Comparison of ENCODE assay signal across 21 mouse cellular contexts in the genomic region with DNA sequence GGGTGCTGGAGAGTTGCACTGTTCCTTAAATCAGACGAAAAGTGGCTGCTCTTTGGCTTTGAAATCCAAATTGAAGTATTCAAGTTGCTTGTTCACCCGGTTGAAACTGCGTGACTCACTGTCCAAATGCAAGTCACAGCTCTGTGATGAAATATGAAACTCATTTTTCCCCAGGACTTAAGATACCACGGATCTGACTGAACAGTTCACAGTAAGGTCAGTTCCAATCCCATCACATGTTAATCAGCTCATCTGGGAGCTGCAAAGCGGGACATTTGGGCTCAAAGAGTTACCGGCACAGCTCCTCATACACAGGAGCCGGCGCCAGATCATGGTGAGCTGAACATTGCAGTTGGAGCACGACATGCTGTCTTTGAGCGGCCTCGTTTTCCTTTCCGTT. TPM values are rescaled to one million over a fixed set of nuclear protein-coding genes. Genes with fewer than 3 reads are reported as not detected.
A peak's percentile ranks its signal among the peaks of the same experiment; 100 is the strongest.
DNase-seq lines count a peak whose midpoint lies in the region; ATAC-seq and TF ChIP-seq lines count a peak whose summit lies in the region.
"Had no signal": no experiment of that assay in that cellular context is flagged by ENCODE, and none has a peak within 500 bp of the region (broad histone marks: within the 10 kb centered on the region; RNA-seq: fewer than 3 reads in every experiment).

No protein-coding gene starts in this region.

- no peaks in the 10 kb centered on the region for H3K27me3 ChIP-seq in lung, embryonic 14.5 days (ENCODE audit: insufficient read depth, low read length)
- no peaks in the 10 kb centered on the region for H3K27me3 ChIP-seq in myocyte (ENCODE audit: control insufficient read depth, insufficient read depth, insufficient read length)
- H3K27me3 ChIP-seq in neural tube, embryonic 15.5 days (replicated peaks): no peaks in the 10 kb centered on the region
- H3K27me3 ChIP-seq: hindbrain, embryonic 13.5 days; intestine, embryonic 15.5 days; limb, embryonic 15.5 days; midbrain, embryonic 15.5 days had no signal

- 64% methylated on average over 12 of the region's 12 CpGs for WGBS in lung, embryonic 14.5 days
- 71% methylated on average over 12 of the region's 12 CpGs for WGBS in lung, adult 2 months
- WGBS in neural tube, embryonic 15.5 days: 86% methylated on average over 12 of the region's 12 CpGs

- no peak for TF ChIP-seq CTCF in lung, embryonic 14.5 days (IDR thresholded peaks at IDR 0.05; ENCODE audit: low read depth)
- no peak for TF ChIP-seq CTCF in lung, adult 2 months (IDR thresholded peaks at IDR 0.05; ENCODE audit: insufficient read depth, low read length)

- no peak overlapping the region for H3K9ac ChIP-seq in lung, embryonic 14.5 days
- H3K9ac ChIP-seq in neural tube, embryonic 15.5 days (replicated peaks): no peak overlapping the region
- H3K9ac ChIP-seq: heart, embryonic 15.5 days; hindbrain, embryonic 13.5 days; intestine, embryonic 15.5 days; limb, embryonic 15.5 days; midbrain, embryonic 15.5 days had no signal

- H3K27ac ChIP-seq in lung, embryonic 14.5 days (ENCODE audit: low read depth): no peak overlapping the region
- no peak overlapping the region for H3K27ac ChIP-seq in neural tube, embryonic 15.5 days (replicated peaks)
- H3K27ac ChIP-seq: heart, embryonic 15.5 days; hindbrain, embryonic 13.5 days; intestine, embryonic 15.5 days; kidney, postnatal 0 days; layer of hippocampus, adult 2 months; left cerebral cortex, adult 2 months; limb, embryonic 15.5 days; macrophage; midbrain, embryonic 15.5 days had no signal

- no peak for TF ChIP-seq POLR2A in lung, adult 2 months (IDR thresholded peaks at IDR 0.05; ENCODE audit: borderline replicate concordance, extremely low read depth, low read depth, low read length)
- no peak for TF ChIP-seq POLR2A in myocyte (IDR thresholded peaks at IDR 0.05; ENCODE audit: insufficient read length, low read depth)

- 0 out of 2 replicates have a peak, but pooled peaks have one; percentile 41 for ATAC-seq in lung, embryonic 14.5 days (ENCODE audit: insufficient read depth)
- ATAC-seq in neural tube, embryonic 15.5 days (ENCODE audit: low FRiP score): no peak
- no peak for ATAC-seq in erythroid progenitor cell, adult 5-6 weeks (replicated peaks; ENCODE audit: low FRiP score, poor library complexity, severe bottlenecking)
- ATAC-seq: intestine, embryonic 15.5 days; midbrain, embryonic 15.5 days had no signal

- H3K79me2 ChIP-seq in myocyte (ENCODE audit: control insufficient read depth, insufficient read depth): no peaks in the 10 kb centered on the region

- H3K36me3 ChIP-seq in lung, embryonic 14.5 days (ENCODE audit: insufficient read depth): no peaks in the 10 kb centered on the region
- no peaks in the 10 kb centered on the region for H3K36me3 ChIP-seq in myocyte (ENCODE audit: control insufficient read depth, insufficient read depth)
- no peaks in the 10 kb centered on the region for H3K36me3 ChIP-seq in neural tube, embryonic 15.5 days
- H3K36me3 ChIP-seq: heart, embryonic 15.5 days; hindbrain, embryonic 13.5 days; intestine, embryonic 15.5 days; limb, embryonic 15.5 days; midbrain, embryonic 15.5 days had no signal

- H3K9me3 ChIP-seq in lung, embryonic 14.5 days (ENCODE audit: low read depth, low read length): no peaks in the 10 kb centered on the region
- no peaks in the 10 kb centered on the region for H3K9me3 ChIP-seq in neural tube, embryonic 15.5 days (replicated peaks)
- H3K9me3 ChIP-seq: heart, embryonic 15.5 days; hindbrain, embryonic 13.5 days; intestine, embryonic 15.5 days; limb, embryonic 15.5 days; midbrain, embryonic 15.5 days had no signal

- peak; percentile 20 to 52 for DNase-seq in cerebellum, postnatal 10 days
- no peak for DNase-seq in cerebellum, postnatal 4 days (ENCODE audit: low spot score in 2 of 2)
- DNase-seq in lung, embryonic 14.5 days: peak; percentile 20
- DNase-seq in lung, adult 2 months: no peak
- DNase-seq in adipocyte (ENCODE audit: low spot score): peak; percentile 60
- DNase-seq: adrenal gland, postnatal 14 days; B cell, adult 2 months; cerebellum, adult 9-10 months; thymus, adult 18-20 months had no signal

- no peak overlapping the region for H3ac ChIP-seq in myocyte (ENCODE audit: control insufficient read depth, insufficient read length)

- no peak overlapping the region for H3K4me3 ChIP-seq in lung, embryonic 14.5 days (ENCODE audit: low read depth, low read length)
- no peak overlapping the region for H3K4me3 ChIP-seq in lung, adult 2 months (replicated peaks; ENCODE audit: extremely low read depth, low read depth, low read length)
- H3K4me3 ChIP-seq in myocyte: no peak overlapping the region
- H3K4me3 ChIP-seq in neural tube, embryonic 15.5 days (replicated peaks): no peak overlapping the region
- H3K4me3 ChIP-seq: heart, embryonic 15.5 days; hindbrain, embryonic 13.5 days; intestine, embryonic 15.5 days; layer of hippocampus, adult 2 months; left cerebral cortex, adult 2 months; limb, embryonic 15.5 days; midbrain, embryonic 15.5 days had no signal

- H3K4me1 ChIP-seq in lung, embryonic 14.5 days (ENCODE audit: insufficient read depth): no peaks in the 10 kb centered on the region
- H3K4me1 ChIP-seq in lung, adult 2 months (ENCODE audit: control insufficient read depth, insufficient read depth, low read length): no peaks in the 10 kb centered on the region
- H3K4me1 ChIP-seq in neural tube, embryonic 15.5 days: no peaks in the 10 kb centered on the region
- H3K4me1 ChIP-seq: heart, embryonic 15.5 days; hindbrain, embryonic 13.5 days; intestine, embryonic 15.5 days; limb, embryonic 15.5 days; midbrain, embryonic 15.5 days had no signal

- no peak overlapping the region for H3K4me2 ChIP-seq in lung, embryonic 14.5 days
- H3K4me2 ChIP-seq in myocyte (ENCODE audit: low read depth): peak overlapping the region; percentile 82
- H3K4me2 ChIP-seq in neural tube, embryonic 15.5 days: no peak overlapping the region
- H3K4me2 ChIP-seq: heart, embryonic 15.5 days; hindbrain, embryonic 13.5 days; intestine, embryonic 15.5 days; limb, embryonic 15.5 days; midbrain, embryonic 15.5 days had no signal

TF ChIP-seq in myocyte, 11 proteins besides CTCF, POLR2A, EP300 and RAD21:
- TF ChIP-seq REST (IDR thresholded peaks at IDR 0.05; ENCODE audit: insufficient read depth, insufficient read length) (no peak), MAX (IDR thresholded peaks at IDR 0.05; ENCODE audit: low read depth) (no peak), MYOD1 (IDR thresholded peaks at IDR 0.05; ENCODE audit: control insufficient read depth in 1 of 3, insufficient read length in 2 of 3, low read depth in 2 of 3) (no peak), TCF12 (IDR thresholded peaks at IDR 0.05; ENCODE audit: insufficient read depth, poor library complexity, severe bottlenecking) (no peak), CEBPB (IDR thresholded peaks at IDR 0.05; ENCODE audit: insufficient read depth, poor library complexity, severe bottlenecking) (peak; percentile 72), SRF (IDR thresholded peaks at IDR 0.05; ENCODE audit: control insufficient read depth, insufficient read length, low read depth) (no peak), USF1 (IDR thresholded peaks at IDR 0.05; ENCODE audit: low read depth) (peak; percentile 42)

RNA-seq across cellular contexts. Expression of a gene that starts 45.6 kb away (rescaled TPM):
- polyA plus RNA-seq in lung, embryonic 14.5 days (2014; fragmentation: Nextera tagmentation; extraction: Ambion mirVana): 73.1 and 74.7 TPM in 2 replicates
- 9.4 and 14.3 TPM in 2 replicates for polyA plus RNA-seq in lung, adult 2 months (2012; rRNA removed)
- 27.4 TPM for polyA plus RNA-seq in myocyte (2012; fragmentation: generic; extraction: Trizol)
- polyA plus RNA-seq in neural tube, embryonic 15.5 days (2015; fragmentation: Nextera tagmentation; extraction: Ambion mirVana): 10.2 and 13.2 TPM in 2 replicates
- 0.84 and 1.4 TPM in 2 replicates for total RNA-seq in erythroid progenitor cell, adult 5-6 weeks (2015; ENCODE audit: low replicate concordance)
- total RNA-seq in erythroid progenitor cell, adult 5-6 weeks (2017; ENCODE audit: low replicate concordance): 1.3 and 2.5 TPM in 2 replicates

Comparison
In these comparisons a context has a peak if more than half of its experiments do, and no peak if none do; other contexts are left out.
1. DNase-seq: peak in cerebellum, postnatal 10 days (2 of 2), lung, embryonic 14.5 days (single experiment) and adipocyte (single experiment); none in cerebellum, postnatal 4 days (0 of 2) and lung, adult 2 months (single experiment).